Mouse (Mus musculus): ENCODE data around the gene Nav2.

DNA sequence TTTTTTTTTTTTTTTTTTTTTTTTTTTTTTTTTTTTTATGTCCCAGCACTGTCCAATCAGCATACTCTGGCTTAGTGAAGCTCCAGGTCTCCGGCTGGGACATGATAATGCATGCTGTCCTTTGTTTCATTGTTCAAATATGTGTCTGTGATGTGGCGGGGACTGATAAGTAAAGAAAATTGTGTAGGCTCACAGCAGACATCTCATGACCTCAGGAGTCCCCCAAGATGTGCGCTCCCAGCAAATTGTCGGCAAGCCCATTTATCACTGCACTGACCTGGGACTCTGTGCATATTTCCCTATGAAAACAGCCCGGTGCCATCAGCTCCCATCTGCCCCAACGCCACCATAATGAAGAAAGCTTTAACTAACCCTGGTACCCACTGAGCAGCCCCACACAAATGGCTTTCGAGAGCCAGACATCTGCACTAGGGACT lies 110.0 kb downstream of the Nav2 start:
- no peak for TF ChIP-seq POLR2A (IDR thresholded peaks at IDR 0.05; ENCODE audit: insufficient read depth, low read depth, low read length)
- no peak for TF ChIP-seq CTCF (IDR thresholded peaks at IDR 0.05)

Measured in heart, adult 2 months (tissue).